Comparison of ENCODE assay signal across 20 mouse cellular contexts in the genomic region with DNA sequence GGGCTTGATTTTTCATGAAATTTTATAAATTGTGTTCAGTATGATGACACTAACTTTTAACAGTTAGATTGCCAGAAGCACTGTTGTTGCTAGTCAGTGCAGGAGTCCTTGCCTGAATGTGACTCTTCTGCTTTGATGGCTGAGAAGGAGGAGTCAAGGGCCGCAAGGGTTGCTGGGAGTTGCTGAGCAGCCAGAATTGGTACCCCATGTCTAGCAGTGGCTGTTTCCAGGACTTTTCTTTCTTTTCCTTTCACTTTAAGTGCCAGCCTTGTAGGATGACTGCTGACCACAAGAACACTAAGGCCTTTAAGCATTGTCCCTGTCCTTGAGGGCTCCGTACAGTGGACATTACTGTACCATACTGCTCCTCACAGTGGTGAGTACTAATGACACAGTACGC. TPM values are rescaled to one million over a fixed set of nuclear protein-coding genes. Genes with fewer than 3 reads are reported as not detected.
DNase-seq lines count a peak whose midpoint lies in the region; ATAC-seq and TF ChIP-seq lines count a peak whose summit lies in the region.
"Had no signal": no experiment of that assay in that cellular context is flagged by ENCODE, and none has a peak within 500 bp of the region (broad histone marks: within the 10 kb centered on the region; RNA-seq: fewer than 3 reads in every experiment).

No protein-coding gene starts in this region.

- peak overlapping the region; percentile 79 for H3K27ac ChIP-seq in layer of hippocampus, adult 2 months
- H3K27ac ChIP-seq in hindbrain, embryonic 12.5 days: no peak overlapping the region
- H3K27ac ChIP-seq: forebrain, embryonic 15.5 days; heart, adult 2 months; hindbrain, embryonic 15.5 days had no signal

- DNase-seq in adrenal gland, postnatal 10 days: peak; percentile 50
- DNase-seq in adrenal gland, adult 18-20 months (ENCODE audit: low spot score in 2 of 2): no peak
- DNase-seq in layer of hippocampus, adult 2 months (ENCODE audit: low spot score in 2 of 2): no peak
- no peak for DNase-seq in layer of hippocampus, postnatal 10 days (ENCODE audit: low spot score in 2 of 2)
- peak; percentile 71 for DNase-seq in induced T-regulatory cell, adult 2 months (ENCODE audit: low read depth)
- DNase-seq: cerebellum, postnatal 10 days; embryo, embryonic 11 days; kidney, adult 2 months; kidney, postnatal 4 days; left cerebral cortex, postnatal 4 days; lung, embryonic 14.5 days; right cerebral cortex, postnatal 25 days; thymus, postnatal 25 days had no signal

- ATAC-seq in hindbrain, embryonic 12.5 days (ENCODE audit: low FRiP score): no peak
- ATAC-seq: forebrain, embryonic 15.5 days; midbrain, embryonic 16.5 days had no signal

- WGBS in hindbrain, embryonic 12.5 days: 88% methylated on average over 3 of the region's 3 CpGs

- H3K4me2 ChIP-seq in hindbrain, embryonic 12.5 days (replicated peaks): no peak overlapping the region
- H3K4me2 ChIP-seq: forebrain, embryonic 15.5 days; hindbrain, embryonic 15.5 days; lung, embryonic 14.5 days had no signal

- no peaks in the 10 kb centered on the region for H3K27me3 ChIP-seq in E14TG2a.4 (ENCODE audit: insufficient read depth, low read length)
- H3K27me3 ChIP-seq in hindbrain, embryonic 12.5 days: no peaks in the 10 kb centered on the region
- H3K27me3 ChIP-seq: forebrain, embryonic 15.5 days; hindbrain, embryonic 15.5 days had no signal

- H3K36me3 ChIP-seq in E14TG2a.4 (ENCODE audit: insufficient read depth, low read length): peaks cover 5% of the 10 kb centered on the region; the same call in 1 of the 2 replicates
- H3K36me3 ChIP-seq in hindbrain, embryonic 12.5 days: no peaks in the 10 kb centered on the region
- H3K36me3 ChIP-seq: forebrain, embryonic 15.5 days; hindbrain, embryonic 15.5 days had no signal

- no peak for TF ChIP-seq CTCF in layer of hippocampus, adult 2 months (conservative IDR thresholded peaks at IDR 0.05)
- TF ChIP-seq CTCF in E14TG2a.4 (conservative IDR thresholded peaks at IDR 0.05; ENCODE audit: low read length): no peak

- H3K4me1 ChIP-seq in E14TG2a.4 (replicated peaks; ENCODE audit: low read depth, low read length): peaks cover 88% of the 10 kb centered on the region
- H3K4me1 ChIP-seq in hindbrain, embryonic 12.5 days: peaks cover 8% of the 10 kb centered on the region

- H3K9ac ChIP-seq in hindbrain, embryonic 12.5 days: no peak overlapping the region
- H3K9ac ChIP-seq: forebrain, embryonic 15.5 days; hindbrain, embryonic 15.5 days; lung, embryonic 14.5 days had no signal

- no peaks in the 10 kb centered on the region for H3K9me3 ChIP-seq in E14TG2a.4 (ENCODE audit: low read length)
- no peaks in the 10 kb centered on the region for H3K9me3 ChIP-seq in hindbrain, embryonic 12.5 days (replicated peaks)
- H3K9me3 ChIP-seq: forebrain, embryonic 15.5 days; hindbrain, embryonic 15.5 days had no signal

- no peak overlapping the region for H3K4me3 ChIP-seq in layer of hippocampus, adult 2 months
- peak overlapping the region; percentile 18; the same call in 1 of the 2 replicates for H3K4me3 ChIP-seq in E14TG2a.4 (replicated peaks; ENCODE audit: low read length)
- no peak overlapping the region for H3K4me3 ChIP-seq in hindbrain, embryonic 12.5 days
- H3K4me3 ChIP-seq: forebrain, embryonic 15.5 days; heart, adult 2 months; hindbrain, embryonic 15.5 days had no signal

RNA-seq across cellular contexts. Expression of a gene that starts 7.7 kb away (rescaled TPM):
- total RNA-seq in adrenal gland, postnatal 10 days (2021): 1 to 10 TPM; 5.7 to 7.2 TPM
- total RNA-seq in adrenal gland, adult 18-20 months (2021): 1 to 10 TPM; 4.1 to 4.7 TPM
- 1 to 10 TPM; 7.2 to 8.3 TPM for total RNA-seq in layer of hippocampus, adult 2 months (2021)
- 1 to 10 TPM; 5.6 to 6.1 TPM for total RNA-seq in layer of hippocampus, postnatal 10 days (2021)
- 8.3 and 8.6 TPM in 2 replicates for polyA plus RNA-seq in hindbrain, embryonic 12.5 days (2016; fragmentation: Nextera tagmentation; extraction: Ambion mirVana)

RNA-seq across cellular contexts. Expression of a gene that starts 8.3 kb away (rescaled TPM):
- total RNA-seq in adrenal gland, postnatal 10 days (2021): 10 to 100 TPM in 1 of 2 experiments, 1 to 10 TPM in 1; 8.7 to 15.9 TPM
- total RNA-seq in adrenal gland, adult 18-20 months (2021): 1 to 10 TPM; 5.9 to 6.1 TPM
- 10 to 100 TPM; 17.6 to 23.6 TPM for total RNA-seq in layer of hippocampus, adult 2 months (2021)
- total RNA-seq in layer of hippocampus, postnatal 10 days (2021): 10 to 100 TPM; 16.9 to 20.9 TPM
- polyA plus RNA-seq in hindbrain, embryonic 12.5 days (2016; fragmentation: Nextera tagmentation; extraction: Ambion mirVana): 20.1 and 20.6 TPM in 2 replicates

RNA-seq across cellular contexts. Expression of a gene that starts 26.2 kb away (rescaled TPM):
- total RNA-seq in adrenal gland, postnatal 10 days (2021): 10 to 100 TPM; 16.7 to 18.6 TPM
- 10 to 100 TPM; 18.9 to 20.6 TPM for total RNA-seq in adrenal gland, adult 18-20 months (2021)
- 100 to 1,000 TPM; 114 to 117 TPM for total RNA-seq in layer of hippocampus, adult 2 months (2021)
- 10 to 100 TPM; 62.3 to 75.3 TPM for total RNA-seq in layer of hippocampus, postnatal 10 days (2021)
- polyA plus RNA-seq in hindbrain, embryonic 12.5 days (2016; fragmentation: Nextera tagmentation; extraction: Ambion mirVana): 9.8 and 10.4 TPM in 2 replicates

RNA-seq across cellular contexts. Expression of a gene that starts 39.6 kb away (rescaled TPM):
- total RNA-seq in adrenal gland, postnatal 10 days (2021): under 1 TPM in 1 of 2 experiments, not detected in 1; 0.45 TPM
- total RNA-seq in adrenal gland, adult 18-20 months (2021): under 1 TPM; 0.27 to 0.32 TPM
- total RNA-seq in layer of hippocampus, adult 2 months (2021): 1 to 10 TPM; 1.9 TPM
- total RNA-seq in layer of hippocampus, postnatal 10 days (2021): 1 to 10 TPM; 1.5 to 2.5 TPM
- polyA plus RNA-seq in hindbrain, embryonic 12.5 days (2016; fragmentation: Nextera tagmentation; extraction: Ambion mirVana): 2.7 and 3.1 TPM in 2 replicates
- total RNA-seq: gastrocnemius, adult 8-10 months had no signal

RNA-seq across cellular contexts. Expression of a gene that starts 53.0 kb away (rescaled TPM):
- total RNA-seq in adrenal gland, postnatal 10 days (2021): 1 to 10 TPM; 4.6 to 7.0 TPM
- total RNA-seq in adrenal gland, adult 18-20 months (2021): under 1 TPM; 0.33 to 0.54 TPM
- 10 to 100 TPM; 61.5 to 63.0 TPM for total RNA-seq in layer of hippocampus, adult 2 months (2021)
- total RNA-seq in layer of hippocampus, postnatal 10 days (2021): 10 to 100 TPM; 48.9 to 52.7 TPM
- polyA plus RNA-seq in hindbrain, embryonic 12.5 days (2016; fragmentation: Nextera tagmentation; extraction: Ambion mirVana): 5.7 and 6.8 TPM in 2 replicates

Comparison
In these comparisons a context has a peak if more than half of its experiments do, and no peak if none do; other contexts are left out.
1. DNase-seq: peak in adrenal gland, postnatal 10 days (single experiment) and induced T-regulatory cell, adult 2 months (single experiment); none in adrenal gland, adult 18-20 months (0 of 2), layer of hippocampus, adult 2 months (0 of 2) and layer of hippocampus, postnatal 10 days (0 of 2).